Mouse (Mus musculus) testis, postnatal 10 days (tissue): ENCODE measurements around the gene Arhgef18.

Source experiments
- DNase-seq: peaks from one replicate; pipeline ENCODE4 v3.0.0; 2021; ENCODE audit warnings: low spot score

Gene Arhgef18

DNA sequence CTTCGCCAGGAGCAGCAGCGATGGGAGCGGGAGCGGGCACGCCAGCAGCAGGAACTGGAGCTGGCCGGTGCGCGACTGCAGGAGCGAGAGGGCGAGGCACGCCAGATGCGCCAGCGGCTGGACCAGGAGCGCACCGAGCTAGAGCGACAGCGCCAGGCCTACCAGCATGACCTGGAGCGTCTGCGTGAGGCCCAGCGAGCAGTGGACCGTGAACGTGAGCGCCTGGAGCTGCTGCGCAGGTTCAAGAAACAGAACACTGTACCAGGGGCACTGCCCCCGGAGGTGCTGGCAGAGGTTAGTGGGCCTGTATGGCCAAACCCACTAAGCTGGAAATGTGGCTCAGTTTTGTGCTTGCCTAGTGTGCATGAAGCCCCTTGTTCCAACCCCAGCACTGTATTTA is 59.2 kb downstream of the Arhgef18 start:
- no peak for DNase-seq

DNA sequence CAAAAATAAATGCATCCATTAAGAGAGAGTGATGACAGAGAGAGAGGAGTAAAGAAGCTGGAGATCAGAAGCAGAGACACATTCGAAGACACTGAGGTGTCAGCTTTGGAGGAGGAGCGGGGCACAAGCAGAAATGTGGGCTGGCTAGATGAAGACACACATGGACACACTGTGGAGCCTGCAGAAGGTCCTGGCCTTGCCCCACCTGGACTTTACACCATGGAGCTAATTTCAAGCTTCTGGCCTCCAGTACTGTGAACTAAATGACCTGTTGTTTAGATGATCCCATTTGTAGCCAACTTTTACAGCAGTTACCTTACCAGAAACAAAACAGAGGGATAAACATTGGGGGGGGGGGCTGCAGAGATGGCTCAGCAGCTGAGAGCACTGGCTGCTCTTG is 70.4 kb downstream of the Arhgef18 start:
- DNase-seq: no peak

- DNase-seq: no peak
Measured at GRCm38 (mm10) chr8:3464309-3464708, 71.5 kb downstream of the Arhgef18 start.

- peak; percentile 99 for DNase-seq
Measured at GRCm38 (mm10) chr8:3467006-3467885, 74.4 kb downstream of the Arhgef18 start, which contains the start of gene Pex11g. Gene Pex11g, minus strand, starts transcription at chr8:3467680.

DNA sequence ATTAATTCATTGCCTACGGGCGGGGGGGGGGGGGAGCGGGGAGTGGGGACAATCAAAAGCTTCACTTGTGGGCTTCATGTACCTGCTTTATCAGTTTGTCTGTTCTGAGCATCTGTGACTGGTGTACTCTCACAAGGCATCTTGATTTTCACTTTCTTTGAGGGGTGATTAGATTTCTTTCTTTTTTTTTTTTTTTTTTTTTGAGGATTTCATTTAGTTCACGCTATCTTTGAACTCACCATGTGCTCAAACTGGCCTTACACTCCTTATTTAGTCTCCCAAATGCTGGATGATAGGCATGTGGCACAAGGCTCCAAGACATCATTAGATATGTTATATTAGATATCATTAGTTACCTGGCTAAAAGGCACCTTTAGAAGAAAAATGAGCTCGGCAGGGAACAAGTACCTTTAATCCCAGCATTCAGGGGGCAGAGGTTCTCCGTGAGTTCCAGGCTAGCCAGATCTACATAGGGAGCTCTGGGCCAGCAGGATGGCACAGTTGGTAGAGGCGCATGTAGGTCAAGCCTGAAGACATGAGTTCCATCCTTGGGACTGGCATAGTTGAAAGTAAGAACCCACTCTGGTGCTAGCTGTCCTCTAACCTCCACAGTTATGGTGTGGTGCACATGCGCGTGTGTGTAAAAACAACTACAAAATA is 75.2 kb downstream of the Arhgef18 start:
- no peak for DNase-seq

- DNase-seq: no peak
Measured at GRCm38 (mm10) chr8:3468838-3469237, 76.0 kb downstream of the Arhgef18 start.

DNA sequence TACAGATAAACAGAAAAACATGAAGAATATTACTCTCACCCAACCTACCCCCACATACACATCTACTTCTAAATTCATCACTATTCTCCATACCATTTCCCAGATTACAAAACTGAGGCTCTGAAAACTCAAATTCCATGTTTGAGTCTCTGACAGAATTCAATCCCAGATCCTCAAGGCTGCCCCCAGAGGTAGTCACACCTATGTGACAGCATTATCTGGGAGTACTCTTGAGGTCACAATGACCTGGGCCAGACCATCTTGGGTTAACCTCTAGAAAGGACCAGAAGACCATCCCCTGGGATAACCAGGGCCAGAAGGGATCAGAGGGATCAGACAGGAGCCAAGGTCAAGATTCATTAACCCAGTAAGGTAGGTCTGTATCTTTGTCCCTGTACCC is 77.8 kb downstream of the Arhgef18 start, which contains the start of gene Tex45:
Gene Tex45 (plus strand): TSS at position 301 of the 400 bp plus-strand sequence.
- no peak for DNase-seq

DNA sequence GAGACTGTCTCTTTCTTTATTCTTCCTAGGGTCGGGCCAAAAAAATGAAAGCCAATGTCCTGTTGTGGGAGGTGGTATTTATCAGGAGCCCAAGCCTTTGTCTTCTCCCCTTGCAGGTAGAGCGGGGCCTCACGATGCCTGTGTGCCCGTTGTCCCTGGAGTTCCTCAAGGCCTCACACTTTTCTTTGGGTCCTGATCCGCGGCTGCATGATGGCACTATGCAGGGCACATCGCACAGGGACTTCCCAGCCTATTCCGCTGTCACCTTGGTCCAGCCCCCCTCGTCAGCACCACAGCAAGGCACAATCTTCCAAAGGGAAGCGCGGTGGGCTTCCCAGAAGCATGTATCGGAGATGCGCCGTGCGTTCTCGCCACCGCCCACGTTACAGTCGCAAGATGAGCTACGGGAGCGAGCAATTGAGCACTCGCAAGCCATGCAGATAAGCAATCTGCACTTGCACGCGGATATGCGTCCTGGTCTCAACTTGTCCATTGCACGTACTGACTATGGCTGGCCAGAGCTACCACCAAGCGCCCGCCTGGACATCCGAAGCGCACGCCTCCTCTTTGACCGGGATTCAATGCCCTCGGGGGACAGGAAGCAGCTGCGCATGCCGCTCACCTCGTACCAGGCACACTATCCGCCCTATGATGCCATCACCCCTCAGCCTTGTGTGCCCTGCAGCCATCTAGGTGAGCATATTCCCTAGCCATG is 83.1 kb downstream of the Arhgef18 start:
- no peak for DNase-seq

DNA sequence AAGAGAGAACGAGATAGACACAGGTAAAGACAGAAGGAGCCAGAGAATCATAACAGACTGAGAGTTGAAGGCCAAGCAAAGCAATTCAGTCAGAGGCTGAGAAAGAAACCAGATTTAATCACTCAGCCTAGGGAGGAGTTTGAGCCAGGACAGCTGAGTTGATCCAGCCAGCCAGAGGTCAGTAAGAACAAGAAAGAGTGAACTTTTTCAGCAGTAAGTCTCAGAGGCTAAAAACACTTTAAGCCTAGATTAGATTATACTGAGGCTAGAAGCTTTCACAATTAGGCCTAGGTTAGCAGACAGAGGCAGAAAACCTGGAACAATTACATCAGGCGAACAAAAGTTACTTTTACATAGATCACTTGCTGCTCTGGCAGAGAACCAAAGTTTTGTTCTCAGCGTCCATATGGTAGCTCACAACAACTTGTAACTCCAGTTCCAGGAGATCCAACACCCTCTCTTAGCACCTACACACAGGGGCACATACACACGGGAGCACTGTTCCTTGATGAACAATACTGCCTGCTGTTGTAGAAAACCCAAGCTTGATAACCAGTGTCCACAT is 87.5 kb downstream of the Arhgef18 start:
- no peak for DNase-seq

- no peak for DNase-seq
Measured at GRCm38 (mm10) chr8:3481605-3482004, 88.8 kb downstream of the Arhgef18 start.

GRCm38 (mm10) chr8:3482240-3482740 is 89.5 kb downstream of the Arhgef18 start:
- DNase-seq: no peak

GRCm38 (mm10) chr8:3483546-3483945 is 90.7 kb downstream of the Arhgef18 start:
- no peak for DNase-seq

- DNase-seq: no peak
Measured at GRCm38 (mm10) chr8:3485192-3485591, 92.4 kb downstream of the Arhgef18 start.

- peak; percentile 88 for DNase-seq
Measured at GRCm38 (mm10) chr8:3492901-3493844, 100.4 kb downstream of the Arhgef18 start, which contains the start of gene Zfp358. Gene Zfp358, plus strand, starts transcription at chr8:3493138.

- DNase-seq: no peak
Measured at GRCm38 (mm10) chr8:3493845-3494208, 101.0 kb downstream of the Arhgef18 start.

DNA sequence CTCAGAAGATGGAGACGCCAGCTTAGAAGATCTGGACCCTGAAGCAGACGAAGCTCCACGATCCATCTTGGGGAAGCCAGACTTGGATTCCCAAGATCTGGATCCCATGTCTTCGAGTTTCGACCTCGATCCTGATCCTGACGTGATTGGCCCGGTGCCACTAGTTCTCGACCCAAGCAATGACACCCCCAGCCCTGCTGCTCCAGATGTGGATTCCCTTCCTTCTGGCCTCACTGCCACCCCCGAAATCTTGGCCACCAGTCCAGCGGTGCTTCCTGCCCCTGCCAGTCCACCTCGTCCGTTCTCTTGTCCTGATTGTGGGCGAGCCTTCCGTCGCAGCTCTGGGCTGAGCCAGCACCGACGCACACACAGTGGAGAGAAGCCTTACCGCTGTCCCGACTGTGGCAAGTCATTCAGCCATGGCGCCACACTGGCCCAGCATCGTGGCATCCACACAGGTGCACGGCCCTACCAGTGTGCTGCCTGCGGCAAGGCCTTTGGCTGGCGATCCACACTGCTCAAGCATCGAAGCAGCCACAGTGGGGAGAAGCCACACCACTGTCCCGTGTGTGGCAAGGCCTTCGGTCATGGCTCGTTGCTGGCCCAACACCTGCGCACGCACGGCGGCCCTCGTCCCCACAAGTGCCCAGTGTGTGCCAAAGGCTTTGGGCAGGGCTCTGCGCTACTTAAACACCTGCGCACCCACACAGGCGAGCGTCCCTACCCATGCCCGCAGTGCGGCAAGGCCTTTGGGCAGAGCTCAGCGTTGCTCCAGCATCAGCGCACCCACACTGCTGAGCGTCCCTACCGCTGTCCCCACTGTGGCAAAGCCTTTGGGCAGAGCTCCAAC is 103.0 kb downstream of the Arhgef18 start:
- peak; percentile 62 for DNase-seq

GRCm38 (mm10) chr8:3496428-3496748 is 103.6 kb downstream of the Arhgef18 start:
- DNase-seq: no peak

DNA sequence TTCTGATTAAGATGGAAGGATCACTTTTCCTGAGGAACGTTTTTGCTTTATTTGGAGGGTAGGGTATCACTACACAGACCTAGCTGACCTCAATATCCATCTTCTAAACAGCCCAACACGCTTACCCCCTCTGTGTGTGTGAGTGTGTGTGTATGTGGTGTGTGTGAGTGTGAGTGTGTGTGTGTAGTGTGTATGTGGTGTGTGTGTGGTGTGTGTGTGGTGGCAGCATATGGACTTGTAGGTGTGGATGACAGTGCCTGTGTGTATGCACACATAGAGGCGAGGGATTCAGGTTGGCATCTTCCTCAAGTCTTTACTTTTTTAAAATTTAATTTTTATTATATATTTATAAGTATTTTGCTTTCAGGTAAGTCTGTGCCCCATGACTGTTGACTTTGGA is 105.8 kb downstream of the Arhgef18 start:
- no peak for DNase-seq

- no peak for DNase-seq
Measured at GRCm38 (mm10) chr8:3499751-3500150, 106.9 kb downstream of the Arhgef18 start.
